Mouse (Mus musculus) WW6 (cell line): ENCODE data around the gene Ush2a.
A peak's percentile ranks its signal among the peaks of the same experiment; 100 is the strongest.

ENCODE experiments used
- DNase-seq: peaks from one replicate; pipeline ENCODE4 v3.0.0-alpha.2; 2013; ENCODE audit warnings: low read depth, low spot score

Gene Ush2a

DNA sequence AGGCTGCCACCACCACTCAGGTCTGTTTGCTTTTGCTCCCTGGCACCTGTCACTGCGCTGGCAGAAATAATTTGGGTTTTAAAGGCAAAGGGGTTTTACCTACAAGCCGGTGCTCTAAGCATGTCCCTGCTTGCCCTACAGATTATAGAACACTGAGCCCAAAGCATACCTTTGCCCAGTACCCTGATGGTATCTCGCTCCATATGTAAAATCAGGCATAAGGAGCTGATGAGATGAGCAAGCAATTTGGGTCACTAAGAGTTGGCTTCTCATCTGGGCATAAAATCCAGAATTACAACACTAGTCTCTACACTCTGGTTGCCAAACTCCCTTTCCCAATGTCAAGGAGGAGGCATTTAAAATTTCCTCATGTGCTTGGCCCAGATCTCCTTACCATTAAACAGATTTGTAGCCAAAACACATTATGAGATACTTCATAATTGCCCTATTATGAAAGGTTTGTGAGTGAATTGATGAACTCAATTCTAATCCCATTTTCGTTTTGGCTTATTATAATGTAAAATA lies 616.8 kb downstream of the Ush2a start:
- DNase-seq: no peak

- no peak for DNase-seq
Observed at GRCm38 (mm10) chr1:188896906-188897551, 635.2 kb downstream of the Ush2a start.

GRCm38 (mm10) chr1:188904091-188904490 lies 642.3 kb downstream of the Ush2a start:
- no peak for DNase-seq

DNA sequence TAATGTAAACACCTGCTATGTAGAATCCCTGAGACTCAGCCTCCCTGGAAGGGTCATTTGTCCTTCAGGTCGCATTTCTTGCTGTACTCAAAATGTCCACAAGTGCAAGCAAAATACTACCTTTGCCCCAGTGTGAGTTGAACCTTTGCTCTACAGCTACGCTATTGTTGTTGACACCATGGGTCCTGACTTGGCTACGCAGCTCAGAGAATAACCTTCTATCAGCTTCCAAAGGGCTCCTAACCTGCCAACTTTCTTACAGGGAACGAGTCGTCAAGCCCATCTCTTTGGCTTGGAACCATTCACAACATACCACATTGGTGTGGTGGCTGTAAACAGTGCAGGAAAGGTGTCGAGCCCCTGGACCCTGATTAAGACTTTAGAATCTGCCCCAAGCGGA lies 644.4 kb downstream of the Ush2a start:
- DNase-seq: no peak

DNA sequence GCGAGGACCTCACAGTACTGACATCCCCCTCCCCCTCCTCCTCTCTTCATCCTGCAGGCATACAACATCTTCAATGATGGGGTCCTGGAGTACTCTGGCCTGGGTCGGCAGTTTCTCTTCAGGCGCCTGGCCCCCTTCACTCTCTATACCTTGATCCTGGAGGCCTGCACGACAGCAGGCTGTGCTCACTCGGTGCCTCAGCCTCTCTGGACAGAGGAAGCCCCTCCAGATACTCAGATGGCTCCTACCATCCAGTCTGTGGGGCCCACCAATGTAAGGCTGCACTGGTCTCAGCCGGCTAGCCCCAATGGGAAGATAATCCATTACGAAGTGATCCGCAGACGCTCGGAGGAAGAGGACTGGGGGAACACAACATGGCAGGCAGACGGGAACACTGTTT lies 648.8 kb downstream of the Ush2a start:
- no peak for DNase-seq

DNA sequence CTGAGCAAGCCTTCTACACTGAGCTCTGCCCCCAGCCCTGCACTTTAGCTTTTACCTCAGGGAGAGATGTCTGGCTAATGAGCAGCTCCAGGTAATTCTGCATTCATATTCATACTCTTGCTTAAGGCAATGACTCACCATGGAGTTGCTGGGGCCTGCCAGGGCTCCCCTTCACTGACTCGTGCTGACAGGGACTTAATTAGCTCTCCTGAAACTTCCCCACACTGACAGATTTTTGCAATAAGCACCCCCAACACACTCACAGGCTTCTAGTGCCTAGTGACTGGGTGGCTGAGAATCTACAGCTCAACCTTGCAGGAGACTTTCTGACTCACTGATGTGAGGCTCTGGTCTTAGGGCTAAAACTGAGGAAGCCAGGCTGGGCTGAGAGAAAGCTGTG lies 658.1 kb downstream of the Ush2a start:
- no peak for DNase-seq

- DNase-seq: no peak
Observed at GRCm38 (mm10) chr1:188937246-188937780, 675.5 kb downstream of the Ush2a start.

DNA sequence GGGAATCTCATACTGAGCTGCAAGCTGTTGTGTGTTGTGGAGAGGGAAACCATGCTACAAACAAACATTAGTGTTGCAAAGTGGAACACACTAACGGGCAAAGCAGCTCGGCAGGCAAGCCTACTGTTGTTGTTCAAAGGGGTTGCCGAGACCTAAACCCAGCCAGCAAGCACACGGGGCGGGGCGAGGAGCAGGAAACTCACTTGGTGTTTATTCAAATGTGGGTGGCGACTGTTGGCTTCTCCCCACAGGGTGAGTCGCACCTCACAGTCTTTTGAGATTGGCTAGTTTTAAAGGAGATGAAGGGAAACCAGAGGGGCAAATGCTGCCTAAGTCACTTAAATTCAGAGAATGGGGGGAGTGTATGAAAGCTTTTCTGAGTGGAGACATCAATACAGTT lies 683.5 kb downstream of the Ush2a start:
- no peak for DNase-seq

DNA sequence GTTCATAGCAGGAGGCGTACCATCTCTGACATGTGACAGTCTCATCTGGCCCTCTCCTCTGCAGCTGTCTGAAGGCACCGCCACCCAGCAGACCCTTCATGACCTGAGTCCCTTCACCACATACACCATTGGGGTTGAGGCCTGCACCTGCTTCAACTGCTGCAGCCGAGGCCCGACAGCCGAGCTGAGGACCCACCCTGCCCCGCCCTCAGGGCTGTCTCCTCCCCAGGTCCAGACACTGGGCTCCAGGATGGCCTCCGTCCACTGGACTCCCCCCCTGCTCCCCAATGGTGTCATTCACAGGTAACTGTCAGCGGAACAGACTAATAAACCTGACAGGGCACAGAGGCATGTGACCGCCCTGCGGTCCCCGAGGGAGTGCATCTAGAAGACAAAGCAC lies 685.0 kb downstream of the Ush2a start:
- DNase-seq: no peak

DNA sequence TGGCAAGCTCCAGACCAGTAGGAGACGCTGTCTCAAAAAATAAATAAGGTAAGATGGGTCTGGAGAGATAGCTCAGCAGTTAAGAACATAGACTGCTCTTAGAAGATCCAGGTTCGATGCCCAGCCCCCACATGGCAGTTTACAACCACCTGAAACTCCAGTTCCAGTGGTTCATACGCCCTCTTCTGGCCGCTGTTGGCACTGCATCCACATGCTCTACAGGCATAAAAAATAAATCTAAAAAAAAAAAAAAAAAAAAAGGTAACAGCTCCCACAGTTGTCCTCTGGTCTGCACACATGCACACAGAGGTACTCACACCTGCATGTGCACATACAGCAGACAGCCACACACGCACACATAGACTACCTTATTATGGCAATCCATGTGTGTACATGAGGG lies 686.0 kb downstream of the Ush2a start:
- DNase-seq: peak; percentile 22

DNA sequence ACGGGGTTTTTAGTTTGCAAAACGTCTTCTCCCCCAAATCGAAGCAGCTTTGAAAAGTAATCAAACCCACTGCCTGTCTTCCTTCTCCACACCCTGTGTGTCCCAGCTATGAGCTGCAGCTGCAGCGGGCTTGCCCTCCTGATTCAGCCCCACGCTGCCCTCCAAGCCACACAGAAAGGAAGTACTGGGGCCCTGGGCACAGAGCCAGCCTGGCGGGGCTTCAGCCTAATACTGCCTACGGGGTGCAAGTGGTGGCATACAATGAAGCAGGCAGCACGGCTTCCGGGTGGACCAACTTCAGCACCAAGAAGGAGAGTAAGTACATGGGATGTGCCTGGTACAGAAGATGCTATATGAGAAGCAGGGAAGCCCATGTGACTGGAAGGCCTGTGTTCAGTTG lies 686.5 kb downstream of the Ush2a start:
- DNase-seq: no peak

DNA sequence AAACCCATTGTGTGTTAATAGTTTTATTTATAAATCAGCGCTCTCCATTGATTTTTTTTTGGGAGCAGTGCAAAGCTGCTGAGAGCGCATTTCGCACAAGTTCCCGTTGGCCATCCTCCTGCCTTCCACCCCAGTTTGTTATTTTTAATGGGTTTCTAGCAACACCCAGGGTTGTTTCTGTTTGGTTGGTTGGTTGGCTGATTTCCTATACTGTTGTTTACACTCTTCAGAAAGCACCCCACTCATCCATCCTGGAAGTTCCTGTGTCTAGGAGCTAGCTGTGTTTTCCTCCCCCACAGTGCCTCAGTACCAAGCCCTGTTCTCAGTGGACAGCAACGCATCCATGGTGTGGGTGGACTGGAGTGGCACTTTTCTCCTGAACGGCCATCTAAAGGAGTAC lies 689.3 kb downstream of the Ush2a start:
- DNase-seq: no peak

- no peak for DNase-seq
Observed at GRCm38 (mm10) chr1:188952501-188952900, 690.7 kb downstream of the Ush2a start.

DNA sequence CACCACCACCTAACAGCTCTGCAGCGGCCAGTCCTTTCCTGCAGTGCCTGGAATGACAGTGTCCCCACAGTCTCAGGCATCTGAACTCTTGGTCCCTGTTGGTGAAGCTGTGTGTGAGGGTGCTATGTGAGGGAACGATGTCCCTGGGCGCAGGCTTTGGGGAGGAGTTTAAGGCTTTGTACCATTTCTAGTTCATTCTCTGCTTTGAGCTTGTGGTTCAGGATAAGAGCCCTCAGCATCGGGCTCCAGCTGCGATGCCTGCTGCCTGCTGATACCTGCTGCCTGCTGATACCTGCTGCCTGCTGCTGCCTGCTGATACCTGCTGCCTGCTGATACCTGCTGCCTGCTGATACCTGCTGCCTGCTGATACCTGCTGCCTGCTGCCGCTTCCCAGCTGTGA lies 711.3 kb downstream of the Ush2a start:
- DNase-seq: no peak

DNA sequence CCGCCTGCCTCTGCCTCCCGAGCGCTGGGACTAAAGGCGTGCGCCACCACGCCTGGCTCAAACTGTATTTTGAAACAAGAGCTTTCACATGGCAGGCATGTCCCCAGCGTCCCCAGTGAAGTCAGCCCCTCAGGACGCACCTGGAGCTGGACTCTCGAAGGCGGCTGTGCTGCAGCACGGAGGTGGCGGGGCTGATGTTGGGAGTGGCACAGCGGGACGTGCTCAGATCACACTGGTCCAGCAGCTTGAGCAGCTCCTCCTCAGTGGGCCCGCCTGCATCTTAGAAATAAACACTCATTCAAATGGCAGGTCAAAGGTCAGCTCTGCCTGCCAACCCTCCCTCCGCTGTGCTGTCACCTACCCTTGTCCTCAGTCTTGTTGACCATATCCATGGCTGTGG lies 712.1 kb downstream of the Ush2a start:
- DNase-seq: no peak

DNA sequence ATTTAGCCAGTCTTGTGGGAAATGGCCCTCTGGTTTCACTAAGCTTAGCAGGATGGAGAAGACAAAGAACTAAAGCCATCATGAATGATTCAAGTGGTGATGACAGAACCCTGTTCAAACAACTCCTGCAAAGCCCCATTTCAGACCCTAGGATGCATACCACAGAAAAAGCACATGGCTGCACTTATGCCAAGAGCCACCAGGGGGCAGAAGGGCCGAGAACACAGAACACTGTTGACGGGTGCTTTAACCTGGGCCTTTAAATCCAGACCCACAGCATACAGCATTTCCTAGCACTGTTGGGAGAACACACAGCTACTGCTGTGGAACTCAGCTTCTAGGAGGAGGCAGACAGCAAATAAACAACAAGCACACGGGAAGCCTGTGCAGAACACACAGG lies 718.2 kb downstream of the Ush2a start:
- peak; percentile 47 for DNase-seq

GRCm38 (mm10) chr1:188993218-188993617 lies 731.4 kb downstream of the Ush2a start:
- no peak for DNase-seq

DNA sequence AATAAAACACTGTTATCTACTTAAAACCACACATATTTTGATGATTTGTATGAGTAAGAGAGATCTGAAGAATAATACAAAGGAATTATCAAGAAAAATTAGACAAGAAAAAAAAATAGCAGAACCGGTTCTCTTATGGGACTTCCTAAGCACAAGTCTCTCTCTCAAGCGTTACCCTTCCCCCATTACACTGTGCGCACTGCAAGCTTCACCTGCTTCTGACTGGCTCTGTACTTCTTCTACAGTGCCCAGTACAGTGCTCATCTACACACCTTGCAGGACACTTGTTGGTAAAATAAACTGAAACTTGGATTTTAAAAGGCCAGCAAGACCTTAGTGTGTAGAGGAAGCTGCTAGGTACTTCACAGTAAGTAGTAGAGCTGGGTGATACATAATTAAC lies 736.1 kb downstream of the Ush2a start:
- no peak for DNase-seq

DNA sequence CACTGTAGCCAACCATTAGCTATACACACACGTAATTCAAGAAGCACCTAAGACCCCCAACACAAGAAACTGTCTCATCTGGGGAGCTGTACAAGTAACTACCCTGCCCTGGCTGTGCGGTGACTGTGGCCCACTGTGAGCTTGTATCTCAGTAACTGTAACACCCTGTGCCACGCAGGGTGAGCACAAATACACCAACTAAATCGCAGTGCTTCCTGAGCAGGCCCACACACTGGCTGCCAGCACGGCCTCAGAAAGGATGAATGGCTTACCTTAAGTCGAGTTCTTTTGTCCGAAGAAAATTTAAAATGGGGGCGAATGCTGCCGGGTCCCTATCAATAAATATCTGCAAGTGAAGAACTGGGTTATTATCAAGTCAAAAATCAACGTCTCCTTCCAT lies 738.2 kb downstream of the Ush2a start:
- DNase-seq: no peak

GRCm38 (mm10) chr1:189001815-189002214 lies 740.0 kb downstream of the Ush2a start:
- no peak for DNase-seq

- no peak for DNase-seq
Observed at GRCm38 (mm10) chr1:189004774-189005173, 743.0 kb downstream of the Ush2a start.

DNA sequence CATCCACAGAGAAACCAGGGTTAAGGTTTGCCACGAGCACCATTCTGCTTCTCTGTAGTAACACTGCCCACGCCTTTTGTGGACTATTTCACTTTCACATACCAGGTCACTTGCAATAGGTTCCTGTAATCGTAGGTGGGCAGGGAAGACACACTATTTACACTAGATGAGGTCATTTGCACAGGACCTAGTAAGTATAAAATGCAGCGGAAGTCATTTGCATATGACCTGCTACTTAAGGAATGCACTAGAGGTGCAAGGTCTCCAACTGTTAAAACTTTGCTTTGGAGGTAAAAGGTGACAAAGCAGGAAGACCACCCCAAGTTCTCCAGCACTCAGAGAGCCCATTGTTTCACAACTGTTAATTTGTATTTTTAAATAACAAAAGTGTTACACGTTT lies 744.4 kb downstream of the Ush2a start:
- no peak for DNase-seq

- DNase-seq: no peak
Observed at GRCm38 (mm10) chr1:189006826-189007225, 745.0 kb downstream of the Ush2a start.
